Mouse (Mus musculus): ENCODE results near the gene Kctd17.

Gene Kctd17

DNA sequence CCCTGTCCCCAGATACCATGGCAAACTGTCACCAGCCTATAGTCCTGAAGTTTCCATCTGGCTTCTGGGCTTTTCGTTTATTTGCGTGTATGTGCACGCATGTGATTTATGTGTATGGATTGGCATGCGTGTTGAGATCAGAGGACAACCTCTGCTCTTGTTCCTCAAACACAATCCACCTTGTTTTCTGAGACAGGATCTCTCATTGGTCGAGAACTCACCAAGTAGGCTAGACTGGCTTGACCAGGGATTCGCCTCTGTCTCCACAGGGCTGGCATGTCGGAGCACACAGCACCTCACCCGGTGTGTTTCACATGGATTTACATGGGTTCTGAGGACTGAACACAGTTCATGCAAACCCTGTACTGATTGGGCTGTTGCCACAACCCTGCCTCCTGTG lies 14.2 kb upstream of the Kctd17 start:
- DNase-seq (ENCODE audit: low spot score) = no peak

DNA sequence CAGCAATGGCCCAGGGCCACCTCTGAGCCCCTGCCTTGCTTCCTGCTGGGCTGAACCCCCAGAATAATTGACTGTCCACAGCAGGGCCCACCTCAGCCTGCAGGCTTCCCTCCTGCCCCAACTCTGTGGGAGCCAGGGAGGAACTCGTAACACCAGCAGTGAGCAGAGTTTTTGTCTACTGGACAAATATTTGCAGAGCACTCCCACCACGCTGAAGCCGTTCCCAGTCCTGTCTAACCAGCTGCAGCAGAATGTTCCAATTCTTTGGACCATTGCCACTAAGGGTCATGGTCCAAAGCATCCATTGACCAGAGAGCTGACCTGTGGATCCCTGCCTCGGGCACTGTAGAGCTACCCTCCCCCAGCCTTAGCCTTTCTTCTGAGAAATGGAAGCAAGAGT lies 11.4 kb upstream of the Kctd17 start:
- DNase-seq (ENCODE audit: low spot score) = peak; percentile 37

DNA sequence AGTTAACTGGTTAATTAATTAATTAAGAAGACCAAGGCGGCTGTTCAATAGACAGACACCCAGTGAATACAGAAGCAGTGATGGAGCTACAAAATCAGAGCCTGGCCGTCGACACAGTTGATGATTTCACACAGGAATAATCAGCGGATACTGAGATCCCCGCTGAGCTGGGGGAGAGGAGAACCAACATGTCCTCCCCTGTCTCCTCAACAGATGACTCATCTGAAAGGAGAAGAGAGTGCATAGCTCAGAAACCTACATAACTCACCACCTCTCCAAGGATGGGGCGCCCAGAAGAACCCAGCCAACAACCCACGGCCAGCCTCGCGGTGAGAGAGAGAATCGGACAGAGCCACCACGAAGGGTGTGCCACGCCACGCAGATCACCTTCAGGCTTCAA lies 8.0 kb upstream of the Kctd17 start:
- no peak for DNase-seq (ENCODE audit: low spot score)

DNA sequence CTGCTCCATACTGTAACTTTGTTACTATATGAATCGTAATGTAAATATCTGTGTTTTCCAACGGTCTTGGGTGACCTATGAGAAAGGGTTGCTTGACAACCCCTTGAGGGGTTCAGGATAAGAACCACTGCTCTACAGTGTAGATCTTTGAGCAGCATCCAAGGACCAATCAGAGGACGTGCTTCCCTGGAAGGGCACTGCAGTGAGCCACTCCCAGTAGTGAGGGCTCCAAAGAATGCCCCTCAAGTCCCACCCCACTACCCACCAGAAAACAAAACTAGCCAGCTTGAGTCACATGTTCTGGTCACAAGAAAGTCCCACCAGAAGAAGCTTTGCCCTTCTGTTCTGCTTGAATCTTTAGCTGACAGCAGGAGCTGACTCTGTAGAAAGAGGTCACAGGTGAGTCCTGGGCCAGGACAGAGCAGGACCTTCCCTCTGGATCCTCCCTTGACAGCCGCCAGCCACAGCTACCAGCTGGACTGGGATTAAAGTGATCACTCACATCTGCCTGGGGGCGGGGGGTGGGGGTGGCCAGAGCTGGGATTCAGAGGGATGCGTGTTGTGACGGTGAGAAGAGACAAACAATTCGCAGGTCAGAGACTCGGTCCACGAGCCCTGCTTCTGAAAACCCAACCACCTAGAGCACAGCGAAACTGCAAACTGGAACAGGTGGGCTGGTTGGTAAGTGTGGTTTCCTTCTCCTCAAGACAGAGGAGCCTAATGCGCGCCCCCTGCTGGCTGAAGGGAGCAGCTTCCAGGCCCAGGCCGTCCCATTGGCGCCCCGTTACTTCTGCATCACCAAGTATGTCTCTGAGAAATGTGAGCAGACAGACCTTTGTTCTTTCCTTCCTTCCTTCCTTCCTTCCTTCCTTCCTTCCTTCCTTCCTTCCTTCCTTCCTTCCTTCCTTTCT lies 6.1 kb upstream of the Kctd17 start:
- DNase-seq (ENCODE audit: low spot score) = peak; percentile 91

DNA sequence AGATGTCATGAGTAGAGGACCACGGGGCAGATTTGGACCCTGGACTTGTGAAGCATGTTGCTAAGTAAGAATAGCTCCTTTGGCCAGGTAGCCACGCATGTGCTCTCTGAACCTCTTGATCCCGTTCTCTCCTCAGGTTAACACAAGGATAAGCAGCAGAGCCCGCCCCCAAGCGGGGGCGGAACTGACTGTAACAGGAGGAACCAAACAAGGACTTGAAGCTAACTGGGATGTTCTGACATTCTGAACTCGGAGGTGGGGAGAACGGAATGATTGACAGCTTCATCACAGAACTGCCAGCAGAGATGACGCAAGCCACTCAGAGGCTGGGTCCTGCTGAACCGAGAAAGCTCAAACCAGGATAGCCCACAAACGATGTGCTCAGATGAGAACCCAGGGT lies 3.9 kb upstream of the Kctd17 start:
- no peak for DNase-seq (ENCODE audit: low spot score)

DNA sequence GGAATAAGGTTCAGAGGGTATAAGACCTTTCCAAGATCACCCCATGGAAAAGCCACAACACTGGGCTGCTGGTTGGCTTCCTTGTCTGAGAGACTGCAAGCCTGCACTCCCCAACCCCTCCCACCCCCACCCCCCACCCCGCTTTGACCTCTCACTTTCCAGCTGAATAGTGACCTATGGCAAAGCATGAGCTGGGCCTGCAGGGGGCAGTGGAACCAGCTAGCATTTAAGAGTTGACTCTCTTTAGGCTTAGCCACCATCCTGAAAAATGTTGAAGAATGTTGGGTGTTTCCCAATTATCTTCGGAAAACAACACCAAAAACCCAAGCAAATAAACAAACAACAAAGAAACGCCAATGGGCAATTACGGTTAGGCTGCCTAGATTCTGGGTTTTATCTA lies 3.1 kb upstream of the Kctd17 start:
- no peak for DNase-seq (ENCODE audit: low spot score)

DNA sequence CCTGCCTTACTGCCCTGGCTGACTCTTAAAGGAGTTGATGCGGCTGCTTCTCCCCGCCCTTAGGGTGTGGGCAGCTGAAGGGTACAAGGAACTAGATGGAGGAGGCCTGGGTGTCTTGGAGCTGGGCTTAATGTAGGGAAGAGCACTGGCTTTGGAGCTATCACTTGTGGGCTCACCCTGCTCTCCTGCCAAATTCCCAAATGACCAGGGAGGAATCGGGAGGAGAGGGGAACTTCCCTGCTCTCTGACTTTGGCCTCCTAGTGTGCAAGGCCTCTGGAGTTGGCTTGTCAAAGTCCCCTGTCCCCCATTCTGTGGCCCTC lies 735 bp downstream of the Kctd17 start:
- no peak for DNase-seq (ENCODE audit: low spot score)

DNA sequence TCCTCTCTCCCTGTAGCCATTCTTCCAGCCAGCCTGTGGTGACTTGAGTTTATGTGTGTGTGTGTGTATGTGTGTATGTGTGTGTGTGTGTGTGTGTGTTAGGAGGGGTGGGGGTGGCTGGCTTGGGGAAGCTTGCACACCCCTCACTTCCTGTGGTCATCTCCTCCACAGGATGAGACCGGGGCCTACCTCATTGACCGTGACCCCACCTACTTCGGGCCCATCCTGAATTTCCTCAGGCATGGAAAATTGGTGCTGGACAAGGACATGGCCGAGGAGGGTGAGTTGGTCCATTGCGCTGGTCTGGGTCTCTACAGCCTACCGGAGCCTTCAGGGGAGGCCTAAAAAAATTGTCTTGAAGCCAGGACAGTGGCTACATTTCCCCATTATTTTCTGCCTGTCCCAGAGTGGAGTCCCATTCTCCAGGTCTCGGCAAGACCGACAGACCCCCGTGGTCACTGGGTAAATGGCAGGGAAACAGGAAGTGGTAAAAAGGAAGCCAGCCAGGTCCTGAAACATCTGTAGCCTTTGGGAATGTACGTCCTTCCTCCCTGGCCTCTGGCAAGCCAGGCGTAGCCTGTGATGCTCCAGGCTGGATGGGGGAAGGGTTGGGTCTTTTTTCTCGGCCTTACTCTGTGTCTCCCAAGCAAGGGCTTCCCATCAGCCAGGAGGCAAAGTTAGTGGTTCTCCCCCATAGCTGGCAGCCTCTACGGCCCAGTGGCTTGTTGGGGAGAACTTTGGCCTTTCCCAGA lies 1.7 kb downstream of the Kctd17 start:
- DNase-seq (ENCODE audit: low spot score) = no peak

DNA sequence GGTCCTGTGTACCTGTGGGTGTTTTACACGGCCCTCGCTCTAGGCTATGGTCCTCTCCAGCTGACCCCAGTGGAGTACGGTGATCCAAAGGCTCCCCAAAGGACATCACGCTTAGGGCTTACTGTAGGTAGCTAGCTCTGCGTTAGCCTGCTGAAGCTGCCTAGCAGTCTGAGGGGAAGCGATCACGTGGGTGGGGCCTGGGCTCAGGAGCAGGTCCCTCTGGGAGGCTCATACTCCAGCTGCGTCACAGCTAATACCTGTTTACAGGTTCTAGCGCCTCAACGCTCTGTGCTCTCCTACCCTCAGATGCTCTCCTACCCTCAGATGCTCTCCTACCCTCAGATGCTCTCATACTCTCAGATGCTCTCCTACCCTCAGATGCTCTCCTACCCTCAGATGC lies 2.5 kb downstream of the Kctd17 start:
- no peak for DNase-seq (ENCODE audit: low spot score)

DNA sequence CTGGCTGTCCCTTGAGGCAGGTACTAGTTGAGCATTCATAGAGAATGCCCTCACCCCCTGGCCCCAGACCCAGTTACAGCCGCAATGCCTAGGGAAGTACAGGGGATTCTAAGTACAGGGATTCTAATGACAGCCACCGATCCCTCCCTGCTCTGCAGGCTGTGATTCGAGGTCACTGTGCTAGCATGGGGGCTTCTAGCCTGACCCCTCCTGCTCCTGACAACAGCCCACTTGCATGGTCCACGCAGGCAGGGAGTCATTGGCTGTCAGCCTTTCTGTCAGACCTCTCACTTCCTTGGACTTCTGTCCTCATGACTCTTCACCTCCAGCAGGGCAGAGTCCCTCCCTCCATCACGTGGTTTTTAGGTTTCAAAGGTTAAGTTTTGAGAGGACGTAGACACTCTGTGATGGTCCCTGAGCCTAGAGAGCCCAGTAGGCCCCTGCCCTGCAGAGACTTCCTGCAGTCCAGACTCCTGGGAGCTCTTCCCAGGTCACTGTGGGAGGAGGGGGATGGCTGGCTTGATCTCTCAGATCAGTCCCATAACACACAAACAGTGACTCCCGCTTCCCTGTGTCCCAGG lies 3.3 kb downstream of the Kctd17 start:
- no peak for DNase-seq (ENCODE audit: low spot score)

DNA sequence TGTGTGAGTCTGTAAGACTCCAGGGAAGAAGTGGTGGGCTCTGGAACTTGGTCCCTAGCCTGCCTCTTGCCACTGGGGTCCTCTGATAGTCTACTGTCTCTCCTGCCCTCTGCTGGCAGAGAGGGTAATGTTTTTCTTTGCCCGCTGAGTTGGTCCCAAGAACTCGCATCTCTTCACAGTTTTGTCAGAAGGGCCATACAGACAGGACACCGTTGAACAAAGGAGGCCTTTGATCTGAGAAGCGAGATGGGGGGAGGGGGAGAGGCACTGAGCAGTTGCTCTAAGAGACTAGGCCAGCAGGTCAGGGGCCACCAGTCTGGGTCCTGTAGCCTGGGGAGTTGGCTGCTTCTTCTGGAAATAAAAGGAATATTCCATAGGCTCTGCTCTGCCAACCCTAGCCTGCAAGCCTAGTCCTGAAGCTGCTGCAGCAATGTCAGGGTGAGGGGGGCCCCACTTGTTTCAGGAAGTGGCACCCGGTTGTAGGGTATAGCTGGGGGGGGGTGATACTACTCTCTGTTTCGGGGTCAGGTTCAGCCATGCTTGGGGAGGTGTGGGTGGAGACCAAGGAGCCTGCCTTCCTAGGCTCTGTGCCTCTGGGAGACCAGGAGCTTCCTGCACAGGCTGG lies 6.6 kb downstream of the Kctd17 start:
- no peak for DNase-seq (ENCODE audit: low spot score)

DNA sequence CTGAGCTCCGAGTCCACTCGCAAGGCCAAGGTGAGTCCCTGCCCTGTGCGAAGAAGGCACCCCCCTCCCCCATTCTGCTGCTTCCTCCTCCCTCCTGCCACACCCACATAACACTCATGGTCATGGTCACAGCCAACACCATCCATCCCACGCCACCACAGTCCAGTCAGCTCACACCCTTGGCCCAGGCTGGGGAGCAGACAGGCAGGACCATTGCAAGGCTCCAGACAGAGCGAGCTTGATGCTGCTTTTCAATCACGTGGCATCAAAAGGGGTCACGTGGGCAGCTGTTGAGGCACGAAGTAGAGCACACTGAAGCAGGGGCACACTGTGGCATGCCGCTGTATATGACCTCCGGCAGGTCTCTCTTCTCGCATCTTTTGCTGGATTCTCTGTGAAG lies 7.3 kb downstream of the Kctd17 start:
- DNase-seq (ENCODE audit: low spot score) = no peak

DNA sequence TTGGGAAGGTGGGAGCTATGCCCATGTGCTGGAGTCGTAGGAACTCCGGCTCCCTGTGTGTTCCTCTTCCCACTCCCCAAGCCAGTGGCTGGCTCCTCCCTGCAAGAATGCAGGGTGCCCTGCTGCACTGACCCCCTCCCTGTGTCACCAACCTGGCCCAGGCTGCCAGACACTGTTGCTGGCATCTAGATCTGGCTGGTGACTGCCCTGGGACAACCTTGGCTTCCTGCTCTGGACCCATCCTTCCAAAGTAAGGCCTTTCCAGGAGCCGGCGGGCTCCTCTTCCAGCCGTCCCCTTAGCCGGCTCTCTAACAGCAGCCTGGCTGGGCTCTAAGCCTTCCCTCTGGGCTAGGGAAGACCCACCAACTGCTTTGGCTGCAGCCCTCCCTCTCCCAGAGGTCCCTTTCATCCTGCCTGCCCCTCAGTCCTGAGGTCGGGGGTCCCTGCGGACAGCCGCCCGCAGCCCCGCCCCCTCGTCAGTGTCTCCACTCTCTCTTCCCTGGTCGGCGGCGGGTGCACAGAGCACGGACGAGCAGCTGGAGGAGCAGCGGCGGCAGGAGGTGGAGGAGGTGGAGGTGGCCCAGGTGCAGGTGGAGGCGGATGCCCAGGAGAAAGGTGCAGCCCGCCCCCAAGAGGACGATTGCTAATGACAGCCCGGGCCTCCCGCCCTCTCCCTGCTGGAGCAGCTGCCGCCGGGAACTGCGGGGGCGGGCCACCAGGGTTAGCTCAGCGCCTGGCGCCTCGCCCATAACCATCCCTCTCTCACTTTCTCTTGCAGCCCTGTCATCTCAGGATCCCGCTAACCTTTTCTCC lies 8.2 kb downstream of the Kctd17 start:
- peak; percentile 84 for DNase-seq (ENCODE audit: low spot score)

DNA sequence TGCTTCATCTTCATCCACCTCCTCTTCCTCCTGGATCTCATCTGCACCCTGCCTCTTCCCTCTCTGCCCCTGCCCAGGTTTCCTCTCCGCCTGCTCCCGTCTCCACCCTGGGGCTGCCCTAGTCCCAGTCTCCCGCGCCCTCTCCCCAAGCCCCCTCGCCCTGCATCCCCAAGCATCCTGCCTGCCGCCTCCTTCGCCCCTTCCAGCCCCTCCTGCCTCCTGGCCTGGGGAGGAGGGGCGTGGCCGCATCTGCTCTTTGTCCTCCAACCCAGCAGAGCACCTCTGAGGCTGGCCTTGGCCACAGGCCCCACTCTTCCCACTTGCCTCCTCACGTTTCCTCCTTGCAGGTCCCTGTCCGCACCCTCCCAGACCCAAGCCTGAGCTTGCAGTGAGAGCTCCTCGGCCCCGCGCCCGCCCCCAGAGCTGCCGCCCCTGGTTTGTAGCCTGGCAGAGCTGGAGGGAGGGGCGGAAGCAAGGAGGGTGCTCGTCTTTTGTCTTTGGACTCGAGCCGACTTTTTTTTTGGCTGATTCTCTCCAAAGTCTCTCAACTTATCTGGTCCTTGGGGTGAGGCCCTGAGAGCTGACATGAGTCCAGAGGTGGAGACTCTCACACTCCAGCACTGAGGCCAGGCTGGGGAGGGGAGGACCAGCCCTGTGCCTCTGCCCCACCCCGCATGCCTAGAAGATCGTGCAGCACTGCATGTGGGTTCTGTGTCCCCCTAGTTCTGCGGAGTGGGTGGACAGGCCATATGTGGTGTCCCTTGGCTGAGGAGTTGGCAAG lies 9.1 kb downstream of the Kctd17 start:
- peak; percentile 43 for DNase-seq (ENCODE audit: low spot score)

DNA sequence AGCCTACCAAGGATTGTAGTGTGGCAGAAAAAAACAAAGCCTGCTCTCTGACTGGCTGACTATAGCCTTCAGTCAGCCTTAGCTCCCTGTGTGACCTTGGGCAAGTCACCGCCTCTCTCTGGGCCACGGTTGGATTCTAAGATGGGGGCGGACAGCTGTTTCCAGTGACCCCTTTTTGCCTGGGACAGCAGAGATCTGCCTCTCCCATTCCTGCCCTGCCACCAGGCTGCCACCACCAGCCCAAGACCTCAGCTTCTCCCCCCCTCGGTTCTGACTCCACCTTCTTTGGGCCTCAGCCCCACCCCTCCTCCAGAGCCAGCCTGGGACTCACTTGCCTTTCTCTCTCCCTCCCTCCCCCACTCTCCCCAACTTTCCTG lies 9.6 kb downstream of the Kctd17 start:
- DNase-seq (ENCODE audit: low spot score) = no peak

DNA sequence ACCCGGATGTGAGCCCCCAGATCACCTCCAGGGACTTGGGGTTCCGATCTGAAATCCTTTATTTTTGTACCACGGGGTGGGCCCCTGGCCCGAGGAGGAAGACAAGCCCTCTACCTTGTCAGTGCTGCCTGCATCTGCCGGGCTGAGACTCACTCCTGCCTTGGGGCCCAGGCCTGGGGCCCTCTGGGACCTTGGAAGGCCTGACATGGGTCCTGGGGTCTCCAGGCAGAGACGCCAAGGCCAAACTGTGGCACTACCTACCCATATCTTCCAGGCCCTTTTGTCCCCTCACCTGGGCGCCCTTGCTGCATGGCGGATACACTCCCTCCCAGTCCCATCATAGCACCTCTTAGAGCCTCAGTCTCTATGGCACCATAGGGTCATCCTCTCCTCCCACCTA lies 10.1 kb downstream of the Kctd17 start:
- DNase-seq (ENCODE audit: low spot score) = no peak

DNA sequence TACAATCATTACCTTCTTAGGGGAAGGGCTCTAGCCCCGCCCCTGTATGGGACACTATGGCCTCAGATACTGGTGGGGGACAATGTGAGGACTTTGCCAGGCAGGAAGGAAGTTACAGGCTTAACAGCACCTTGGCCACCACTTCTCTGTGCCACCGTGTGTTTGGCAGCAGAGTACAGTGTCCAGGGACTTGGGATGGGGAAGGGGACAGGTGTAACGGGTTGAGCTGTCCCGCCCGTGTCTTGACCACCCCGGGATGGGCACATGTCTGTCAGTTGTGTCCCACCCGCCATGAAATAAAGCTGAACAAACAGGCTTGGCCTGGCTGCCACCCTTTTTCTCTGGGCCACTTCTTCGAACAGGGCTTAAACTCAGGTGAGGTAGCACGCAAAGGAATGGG lies 10.6 kb downstream of the Kctd17 start:
- no peak for DNase-seq (ENCODE audit: low spot score)

DNA sequence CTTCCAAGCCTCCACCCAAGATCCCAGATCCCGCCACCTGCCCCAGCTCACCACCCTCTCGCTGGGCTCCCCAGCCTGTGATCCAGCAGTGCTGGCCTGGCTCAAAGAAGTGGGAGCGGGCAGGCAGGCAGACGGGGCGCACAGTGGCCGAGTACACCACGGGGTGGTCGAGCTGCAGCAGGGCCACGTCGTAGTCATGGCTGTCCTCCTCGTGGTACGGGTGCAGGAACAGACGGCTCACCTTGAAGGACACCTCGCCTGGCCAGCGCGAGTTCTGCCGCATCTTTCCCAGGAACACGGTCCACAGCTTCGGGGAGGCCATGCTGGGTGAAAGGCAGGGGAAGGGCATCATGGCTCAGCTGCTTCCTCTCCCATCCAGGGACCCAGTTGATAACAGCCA lies 13.9 kb downstream of the Kctd17 start:
- no peak for DNase-seq (ENCODE audit: low spot score)

DNA sequence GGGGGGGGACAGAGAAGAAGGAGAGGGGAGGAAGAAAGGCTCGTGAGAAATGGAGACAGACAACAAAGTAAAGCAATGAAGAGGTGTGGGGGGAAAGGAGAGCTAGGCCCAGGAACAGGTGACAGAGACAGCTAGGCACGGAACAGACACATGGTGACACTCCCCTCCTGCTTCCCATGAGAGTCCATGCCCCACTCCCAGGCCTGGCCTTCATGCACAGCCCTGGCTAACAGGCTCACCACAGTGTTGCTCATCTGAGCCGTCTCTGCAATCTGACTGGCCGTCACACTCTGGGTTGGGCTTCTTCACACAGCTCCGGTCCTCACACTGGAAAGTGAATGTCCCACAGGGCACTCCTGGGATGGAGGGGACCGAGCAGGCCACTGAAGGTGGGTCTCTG lies 15.5 kb downstream of the Kctd17 start:
- DNase-seq (ENCODE audit: low spot score) = no peak

DNA sequence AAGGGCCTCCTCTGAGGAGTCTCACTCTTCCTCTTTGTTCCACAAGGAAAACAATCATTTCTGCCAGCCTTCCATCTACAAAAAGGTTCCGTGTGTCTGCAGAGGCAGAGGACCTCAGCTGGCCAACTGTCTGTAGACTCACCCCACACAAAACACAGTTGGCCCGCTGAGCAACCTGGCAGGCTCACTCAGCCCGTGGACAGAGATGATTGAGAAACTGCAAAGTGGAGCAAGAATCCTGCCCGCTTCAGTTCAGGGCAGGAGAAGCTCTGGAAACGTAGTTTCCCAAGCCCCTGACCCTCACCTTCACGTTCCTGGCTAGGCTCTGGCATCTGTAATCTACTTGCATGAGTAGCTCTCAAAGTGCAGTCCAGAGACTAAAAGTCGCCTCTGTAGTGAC lies 18.8 kb downstream of the Kctd17 start:
- DNase-seq (ENCODE audit: low spot score) = no peak

All from urinary bladder, postnatal 25 days (tissue).